Mouse (Mus musculus) cerebellum, postnatal 14 days (tissue): Measurements from ENCODE around the gene Cdyl2.

Experiments used
- DNase-seq, 2 experiments: peaks; one replicate each; pipeline ENCODE4 v3.0.0; 2021; ENCODE audit warnings: mixed read lengths in 2 of 2

The Cdyl2 gene

GRCm38 (mm10) chr8:116621158-116621961 lies 111.4 kb downstream of the Cdyl2 start:
- DNase-seq, result no peak

GRCm38 (mm10) chr8:116619686-116620320 lies 113.0 kb downstream of the Cdyl2 start:
- DNase-seq, result peak in 1 of 2 experiments; percentile 25

- DNase-seq, result no peak
Measured at GRCm38 (mm10) chr8:116619221-116619620, 113.6 kb downstream of the Cdyl2 start.

- DNase-seq, result no peak
Measured at GRCm38 (mm10) chr8:116618797-116619196, 114.0 kb downstream of the Cdyl2 start.

- no peak for DNase-seq
Measured at GRCm38 (mm10) chr8:116617891-116618290, 114.9 kb downstream of the Cdyl2 start.

- DNase-seq, result no peak
Measured at GRCm38 (mm10) chr8:116616369-116616768, 116.4 kb downstream of the Cdyl2 start.

GRCm38 (mm10) chr8:116614901-116615300 lies 117.9 kb downstream of the Cdyl2 start:
- peak; percentile 88 to 94 for DNase-seq

GRCm38 (mm10) chr8:116606171-116606570 lies 126.6 kb downstream of the Cdyl2 start:
- no peak for DNase-seq

- DNase-seq, result peak in 1 of 2 experiments; percentile 52
Measured at GRCm38 (mm10) chr8:116602806-116603205, 130.0 kb downstream of the Cdyl2 start.

GRCm38 (mm10) chr8:116599728-116600127 lies 133.1 kb downstream of the Cdyl2 start:
- no peak for DNase-seq

- DNase-seq, result no peak
Measured at GRCm38 (mm10) chr8:116591226-116591625, 141.6 kb downstream of the Cdyl2 start.

GRCm38 (mm10) chr8:116590546-116590945 lies 142.2 kb downstream of the Cdyl2 start:
- DNase-seq, result no peak

- DNase-seq, result peak; percentile 35 to 39
Measured at GRCm38 (mm10) chr8:116590106-116590505, 142.7 kb downstream of the Cdyl2 start.

GRCm38 (mm10) chr8:116587616-116588468 lies 144.9 kb downstream of the Cdyl2 start:
- no peak for DNase-seq

GRCm38 (mm10) chr8:116581318-116582019 lies 151.3 kb downstream of the Cdyl2 start:
- no peak for DNase-seq

- DNase-seq, result no peak
Measured at GRCm38 (mm10) chr8:116576732-116577131, 156.1 kb downstream of the Cdyl2 start.

- DNase-seq, result no peak
Measured at GRCm38 (mm10) chr8:116573085-116573484, 159.7 kb downstream of the Cdyl2 start.

GRCm38 (mm10) chr8:116552778-116553177 lies 180.0 kb downstream of the Cdyl2 start:
- no peak for DNase-seq

- no peak for DNase-seq
Measured at GRCm38 (mm10) chr8:116552255-116552654, 180.5 kb downstream of the Cdyl2 start.

- DNase-seq, result no peak
Measured at GRCm38 (mm10) chr8:116543366-116543765, 189.4 kb downstream of the Cdyl2 start.

- peak; percentile 68 to 89 for DNase-seq
Measured at GRCm38 (mm10) chr8:116542842-116543241, 189.9 kb downstream of the Cdyl2 start.

- no peak for DNase-seq
Measured at GRCm38 (mm10) chr8:116540136-116540535, 192.7 kb downstream of the Cdyl2 start.

- DNase-seq, result no peak
Measured at GRCm38 (mm10) chr8:116538763-116539162, 194.0 kb downstream of the Cdyl2 start.
